Mouse (Mus musculus) gastrocnemius, postnatal 14 days (tissue): ENCODE results near the gene Abca12. TPM values are rescaled to one million over a fixed set of nuclear protein-coding genes. Genes with fewer than 3 reads are reported as not detected.

Experiments
- DNase-seq: peaks from one replicate; pipeline ENCODE4 v3.0.0; 2021; ENCODE audit warnings: mixed read lengths
- intact Hi-C: fragments of 180-260 bp; cut with DNase I; formaldehyde crosslinking; loops from one replicate; pipeline ENCODE4 v1.15.1; 2025; ENCODE audit warnings: low total_unique reads
- total RNA-seq, 2 experiments: library from RNA; stranded (reverse); gene quantifications; 2 replicates each; pipeline ENCODE4 v1.2.3; 2021

Gene Abca12
- total RNA-seq, 2 experiments from 2014 or later: not detected

- intact Hi-C loops: no loop called here
- no peak for DNase-seq
These were observed 73.1 kb downstream of the Abca12 start for GRCm38 (mm10) chr1:71341370-71342260.

GRCm38 (mm10) chr1:71338548-71339340, 76.0 kb downstream of the Abca12 start:
- no peak for DNase-seq
- intact Hi-C loops: no loop called here

GRCm38 (mm10) chr1:71330349-71330748, 84.4 kb downstream of the Abca12 start:
- DNase-seq: no peak
- intact Hi-C loops: no loop called here

- no peak for DNase-seq
- intact Hi-C loops: no loop called here
These were observed 102.5 kb downstream of the Abca12 start for GRCm38 (mm10) chr1:71312171-71312570.

- intact Hi-C loops: no loop called here
- DNase-seq: no peak
These were observed 104.1 kb downstream of the Abca12 start for GRCm38 (mm10) chr1:71310614-71311013.

- intact Hi-C loops: no loop called here
These were observed 107.3 kb downstream of the Abca12 start for GRCm38 (mm10) chr1:71307362-71307761.

GRCm38 (mm10) chr1:71306196-71306595, 108.5 kb downstream of the Abca12 start:
- no peak for DNase-seq
- intact Hi-C loops: no loop called here

More at GRCm38 (mm10) chr1:71307362-71307761, 107.3 kb downstream of the Abca12 start:
- DNase-seq: no peak

GRCm38 (mm10) chr1:71304588-71304987, 110.1 kb downstream of the Abca12 start:
- DNase-seq: no peak
- intact Hi-C loops: no loop called here

GRCm38 (mm10) chr1:71297021-71297420, 117.7 kb downstream of the Abca12 start:
- no peak for DNase-seq
- intact Hi-C loops: loop anchor here (10.0 kb wide), 1 partner anchor 208 kb away; no protein-coding TSS in a partner anchor

- intact Hi-C loops: loop anchor here (10.0 kb wide), 1 partner anchor 208 kb away; no protein-coding TSS in a partner anchor
- no peak for DNase-seq
These were observed 118.1 kb downstream of the Abca12 start for GRCm38 (mm10) chr1:71296585-71296984.

GRCm38 (mm10) chr1:71291917-71292316, 122.8 kb downstream of the Abca12 start:
- intact Hi-C loops: loop anchor here (10.0 kb wide), 1 partner anchor 213 kb away; no protein-coding TSS in a partner anchor
- DNase-seq: no peak

GRCm38 (mm10) chr1:71289511-71289910, 125.2 kb downstream of the Abca12 start:
- peak; percentile 43 for DNase-seq
- intact Hi-C loops: loop anchor here (10.0 kb wide), 1 partner anchor 845 kb away; no protein-coding TSS in a partner anchor

GRCm38 (mm10) chr1:71276940-71277339, 137.8 kb downstream of the Abca12 start:
- DNase-seq: no peak
- intact Hi-C loops: no loop called here

- DNase-seq: no peak
- intact Hi-C loops: no loop called here
These were observed 142.2 kb downstream of the Abca12 start for GRCm38 (mm10) chr1:71272550-71272949.

GRCm38 (mm10) chr1:71272077-71272476, 142.6 kb downstream of the Abca12 start:
- intact Hi-C loops: no loop called here
- no peak for DNase-seq

- no peak for DNase-seq
- intact Hi-C loops: no loop called here
These were observed 144.6 kb downstream of the Abca12 start for GRCm38 (mm10) chr1:71270083-71270482.

- DNase-seq: no peak
- intact Hi-C loops: no loop called here
These were observed 148.1 kb downstream of the Abca12 start for GRCm38 (mm10) chr1:71266630-71267029.

- DNase-seq: no peak
- intact Hi-C loops: no loop called here
These were observed 151.2 kb downstream of the Abca12 start for GRCm38 (mm10) chr1:71263532-71263931.

- no peak for DNase-seq
- intact Hi-C loops: no loop called here
These were observed 170.1 kb downstream of the Abca12 start for GRCm38 (mm10) chr1:71244647-71245046.

GRCm38 (mm10) chr1:71241396-71241795, 173.3 kb downstream of the Abca12 start:
- intact Hi-C loops: no loop called here
- no peak for DNase-seq
